Mouse (Mus musculus) kidney, adult 10 weeks (tissue): ENCODE data around the gene Fbxo6. TPM values are rescaled to one million over a fixed set of nuclear protein-coding genes. Genes with fewer than 3 reads are reported as not detected.

Experiments
- polyA plus RNA-seq: library from polyadenylated mRNA; stranded (reverse); fragments of 350-450 nt; fragmentation: Illumina TruSeq; extraction: RNeasy Lipid Tissue Mini Kit (QIAGEN cat#74804); gene quantifications from one replicate; pipeline ENCODE4 v1.2.3, GENCODE M21; 2014; ENCODE audit warnings: low read depth, low replicate concordance

Fbxo6 gene
- polyA plus RNA-seq = 1.1 TPM

DNA sequence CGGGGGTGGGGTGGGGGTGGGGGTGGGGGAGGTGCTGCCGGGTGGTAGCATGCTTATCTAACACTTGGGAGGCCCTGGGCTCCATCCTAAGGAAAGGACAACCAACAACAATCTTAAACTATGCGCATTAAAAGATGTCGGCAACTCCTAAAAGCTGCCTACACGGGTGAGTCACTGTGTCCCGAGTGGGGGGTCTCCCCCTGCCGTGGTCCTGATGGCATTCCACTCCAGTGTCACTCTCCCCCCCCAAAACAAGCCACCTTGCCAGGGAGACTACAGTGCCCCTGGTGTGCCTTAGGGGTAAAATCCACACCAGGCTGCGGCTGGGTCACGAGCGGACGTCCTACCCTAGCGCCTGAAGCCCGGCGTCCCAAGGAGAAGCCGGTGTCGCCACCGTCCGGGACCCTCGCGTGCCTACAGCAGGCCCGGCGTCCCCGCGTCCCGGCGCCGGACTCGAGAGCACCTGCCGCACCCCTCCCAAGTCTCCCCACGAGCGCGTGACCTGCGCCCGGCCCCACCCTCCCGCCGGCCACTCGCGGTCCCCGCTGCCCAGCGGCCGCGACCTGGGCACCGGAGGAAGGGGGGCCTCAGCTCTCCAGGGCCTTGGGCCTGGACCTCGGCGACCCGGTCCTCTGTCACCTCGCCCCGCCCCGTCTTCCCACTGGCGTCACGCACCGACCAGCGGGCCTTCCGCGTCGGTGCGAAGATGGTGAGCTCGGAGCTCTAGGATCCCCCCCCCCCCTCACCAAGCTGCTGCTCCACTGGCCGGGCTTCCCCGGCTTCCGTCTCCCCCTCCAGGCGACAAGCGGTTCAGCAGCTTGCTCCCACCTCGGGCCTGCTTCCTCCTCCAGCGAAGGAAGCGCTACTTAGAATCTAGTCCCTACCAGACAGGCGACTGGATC lies at the start of gene Fbxo6:
TSS of gene Fbxo6 (minus strand) at position 874 of the 902 bp plus-strand sequence.

DNA sequence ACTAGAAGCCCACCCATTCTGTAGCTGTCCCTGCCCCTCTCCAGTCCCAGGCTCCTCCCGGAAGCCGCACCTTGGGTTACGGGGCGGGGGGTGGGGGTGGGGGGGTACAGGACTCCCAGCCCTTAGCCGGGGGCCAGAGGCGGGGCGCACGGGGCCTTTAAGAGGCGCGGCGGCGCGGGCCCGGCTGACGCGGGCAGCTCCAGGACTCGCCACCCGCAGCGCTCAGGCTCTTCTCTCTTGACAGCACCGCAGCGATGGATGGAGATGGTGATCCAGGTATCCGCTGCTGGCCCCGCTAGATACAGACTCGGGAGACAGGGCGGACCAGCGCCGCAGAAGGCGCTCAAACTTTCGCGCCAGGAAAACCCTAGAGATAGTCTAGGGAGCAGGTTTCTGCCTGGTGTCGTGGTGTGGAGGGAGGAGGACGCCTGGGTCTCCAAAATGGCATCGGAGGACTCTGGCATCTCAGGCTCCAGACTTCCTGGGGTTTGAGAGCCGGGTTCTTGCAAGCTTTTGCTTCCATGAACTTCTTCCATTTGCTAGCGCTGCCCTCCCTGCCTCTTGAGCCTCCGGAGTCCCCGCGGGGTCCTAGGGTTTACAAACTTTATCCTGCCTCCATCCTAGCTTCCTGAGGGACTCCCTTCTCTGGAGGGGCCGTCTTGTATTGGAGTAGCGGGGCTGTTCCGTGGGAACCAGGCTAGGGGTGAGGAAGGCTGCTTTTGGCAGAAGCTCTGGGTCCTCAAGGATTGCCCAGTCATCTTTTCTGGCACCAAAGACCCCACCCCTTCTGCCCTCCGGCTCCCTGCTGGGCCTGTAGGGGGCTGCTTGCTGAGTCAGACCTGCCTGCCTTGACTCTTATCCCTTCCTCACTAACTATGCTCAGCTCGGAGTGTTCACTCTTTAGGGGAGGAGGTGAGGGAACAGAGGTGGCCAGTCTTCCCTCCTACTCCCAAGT lies 8.8 kb upstream of the Fbxo6 start, which contains the start of the genes Fbxo44 and Fbxo2:
TSS of gene Fbxo44 (minus strand) at position 47 of the 955 bp plus-strand sequence.
TSS of gene Fbxo2 (plus strand) at position 186 of the 955 bp plus-strand sequence.

DNA sequence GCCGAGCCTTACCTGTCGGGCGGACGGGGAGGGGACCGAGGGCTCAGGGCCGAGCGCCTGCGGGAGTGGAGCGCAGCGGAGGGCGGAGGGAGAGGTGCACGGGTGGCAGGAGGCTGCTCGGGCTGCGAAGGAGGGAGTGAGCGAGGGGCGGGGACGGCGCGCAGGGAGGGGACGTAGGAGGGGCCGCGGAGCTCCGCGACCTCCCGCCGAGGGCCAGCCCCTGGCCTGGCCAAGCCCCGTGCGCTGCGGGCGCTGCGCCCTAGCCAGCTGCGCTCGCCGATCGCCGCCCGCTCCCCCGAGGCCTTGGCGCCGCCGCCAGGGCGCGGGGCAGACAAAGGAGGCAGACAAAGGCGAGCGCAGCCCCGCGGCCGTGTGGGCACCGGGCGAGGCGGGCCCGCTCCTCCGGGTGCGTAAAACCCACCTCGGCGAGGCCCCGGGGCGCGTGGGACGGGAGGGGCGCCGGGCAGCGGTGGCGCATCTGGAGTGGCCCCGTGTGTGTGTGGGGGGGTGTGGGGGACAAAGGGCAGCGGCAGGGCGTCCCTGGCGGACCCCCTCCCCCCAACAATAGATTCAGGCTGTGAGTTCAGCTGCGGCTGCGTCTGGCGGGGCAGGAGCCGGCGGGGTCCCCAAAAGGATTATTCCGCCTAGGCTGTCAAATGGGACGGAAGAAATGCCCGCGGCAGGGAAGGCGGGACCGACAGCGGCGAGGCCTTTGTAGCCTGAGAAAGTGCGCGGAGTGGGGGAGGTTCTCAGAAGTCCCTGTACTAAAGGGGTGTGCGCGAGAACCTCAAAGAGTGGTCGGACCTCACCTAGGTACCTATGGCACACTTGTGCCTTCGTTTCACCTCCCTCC lies 21.2 kb downstream of the Fbxo6 start, which contains the start of gene Draxin:
TSS of gene Draxin (minus strand) at position 138 of the 853 bp plus-strand sequence.

DNA sequence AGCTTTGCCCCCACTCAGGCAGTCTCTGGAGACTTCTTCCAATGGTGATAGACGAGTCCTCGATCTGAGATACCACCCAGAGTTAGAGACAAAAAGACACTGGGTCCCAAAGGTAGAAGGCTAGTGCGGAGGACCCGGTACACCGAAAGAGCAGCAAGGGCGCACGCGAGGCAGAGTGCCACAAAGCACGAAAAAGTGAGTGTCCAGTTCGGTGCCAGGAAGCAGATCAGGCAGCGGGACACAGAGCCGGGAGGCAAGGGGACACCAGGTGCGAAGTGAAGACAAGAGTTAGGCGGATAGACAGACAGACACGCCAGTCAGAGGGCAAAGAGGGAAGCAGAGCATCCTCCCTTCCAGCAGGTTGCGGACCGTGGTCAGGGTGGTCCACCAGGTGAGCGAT lies 21.8 kb downstream of the Fbxo6 start, which contains the start of gene Mad2l2:
TSS of gene Mad2l2 (plus strand) at position 252 of the 400 bp plus-strand sequence.

Other genes starting within 250 kb of the Fbxo6 start
- gene Mfn2, start 247.4 kb downstream of the Fbxo6 start, polyA plus RNA-seq = 22.1 TPM
- gene Plod1, start 215.4 kb downstream of the Fbxo6 start, polyA plus RNA-seq = 1.7 TPM
- 7.5 TPM for gene 2510039O18Rik, start 211.2 kb downstream of the Fbxo6 start, polyA plus RNA-seq
- not detected for gene Nppb, start 166.4 kb downstream of the Fbxo6 start, polyA plus RNA-seq
- not detected for gene Nppa, start 151.4 kb downstream of the Fbxo6 start, polyA plus RNA-seq
- 6.7 TPM for gene Clcn6, start 113.3 kb downstream of the Fbxo6 start, polyA plus RNA-seq
- 2.7 TPM for gene Mthfr, start 113.1 kb downstream of the Fbxo6 start, polyA plus RNA-seq
- gene Agtrap, start 64.1 kb downstream of the Fbxo6 start, polyA plus RNA-seq = 17.1 TPM
- 1.5 TPM for gene Mad2l2, start 21.8 kb downstream of the Fbxo6 start, polyA plus RNA-seq
- not detected for gene Draxin, start 21.4 kb downstream of the Fbxo6 start, polyA plus RNA-seq
- gene Fbxo44, start 8.3 kb upstream of the Fbxo6 start, polyA plus RNA-seq = 2.9 TPM
- gene Fbxo2, start 8.5 kb upstream of the Fbxo6 start, polyA plus RNA-seq = not detected
- not detected for gene Disp3, start 135.8 kb upstream of the Fbxo6 start, polyA plus RNA-seq